Mouse (Mus musculus): ENCODE measurements around the gene Xk. TPM values are rescaled to one million over a fixed set of nuclear protein-coding genes. Genes with fewer than 3 reads are reported as not detected.

The Xk gene
- 1.8 and 2.3 TPM in 2 replicates for polyA plus RNA-seq (2012)

GRCm38 (mm10) chrX:9272460-9273361, at the start of gene Xk:
TSS of gene Xk (plus strand) at chrX:9272756.
- H3K27me3 ChIP-seq (ENCODE audit: control insufficient read depth) = peaks cover 6% of the 10 kb centered on the region
- no peak for TF ChIP-seq TAL1 (IDR thresholded peaks at IDR 0.05; ENCODE audit: low read length)
- TF ChIP-seq GATA1 (IDR thresholded peaks at IDR 0.05; ENCODE audit: low read length) = no peak
- H3K36me3 ChIP-seq (ENCODE audit: control insufficient read depth) = peaks cover 33% of the 10 kb centered on the region
- peaks cover 33% of the 10 kb centered on the region for H3K4me1 ChIP-seq (ENCODE audit: control insufficient read depth)
- peaks cover 8% of the 10 kb centered on the region for H3K9me3 ChIP-seq (ENCODE audit: control insufficient read depth, low read length)
- peak within 1 kb of the TSS; percentile 95 for H3K4me3 ChIP-seq (replicated peaks)

- TF ChIP-seq TAL1 (IDR thresholded peaks at IDR 0.05; ENCODE audit: low read length) (no peak), GATA1 (IDR thresholded peaks at IDR 0.05; ENCODE audit: low read length) (no peak)
- no peaks in the 10 kb centered on the region for H3K27me3 ChIP-seq (ENCODE audit: control insufficient read depth)
- peaks cover 24% of the 10 kb centered on the region for H3K4me1 ChIP-seq (ENCODE audit: control insufficient read depth)
- no peaks in the 10 kb centered on the region for H3K36me3 ChIP-seq (ENCODE audit: control insufficient read depth)
- no peaks in the 10 kb centered on the region for H3K9me3 ChIP-seq (ENCODE audit: control insufficient read depth, low read length)
- H3K4me3 ChIP-seq (replicated peaks) = no peak overlapping the region
Measured at GRCm38 (mm10) chrX:9227105-9227504, 45.5 kb upstream of the Xk start.

- Histone ChIP-seq H3K9me3 (ENCODE audit: control insufficient read depth, low read length) (no peaks in the 10 kb centered on the region), H3K36me3 (ENCODE audit: control insufficient read depth) (peaks cover 9% of the 10 kb centered on the region), H3K27me3 (ENCODE audit: control insufficient read depth) (no peaks in the 10 kb centered on the region), H3K4me1 (ENCODE audit: control insufficient read depth) (peaks cover 43% of the 10 kb centered on the region), H3K4me3 (replicated peaks) (no peak overlapping the region)
- TF ChIP-seq GATA1 (IDR thresholded peaks at IDR 0.05; ENCODE audit: low read length) (no peak), TAL1 (IDR thresholded peaks at IDR 0.05; ENCODE audit: low read length) (no peak)
Measured at GRCm38 (mm10) chrX:9240737-9241591, 31.6 kb upstream of the Xk start.

- Histone ChIP-seq H3K4me1 (ENCODE audit: control insufficient read depth) (peaks cover 65% of the 10 kb centered on the region), H3K4me3 (replicated peaks) (peak overlapping the region; percentile 11), H3K27me3 (ENCODE audit: control insufficient read depth) (no peaks in the 10 kb centered on the region), H3K36me3 (ENCODE audit: control insufficient read depth) (peaks cover 23% of the 10 kb centered on the region), H3K9me3 (ENCODE audit: control insufficient read depth, low read length) (no peaks in the 10 kb centered on the region)
- no peak for TF ChIP-seq GATA1 (IDR thresholded peaks at IDR 0.05; ENCODE audit: low read length)
- no peak for TF ChIP-seq TAL1 (IDR thresholded peaks at IDR 0.05; ENCODE audit: low read length)
Measured at GRCm38 (mm10) chrX:9243381-9243864, 29.1 kb upstream of the Xk start.

GRCm38 (mm10) chrX:9244603-9245336, 27.8 kb upstream of the Xk start:
- Histone ChIP-seq H3K4me3 (replicated peaks) (peak overlapping the region; percentile 44), H3K27me3 (ENCODE audit: control insufficient read depth) (no peaks in the 10 kb centered on the region), H3K9me3 (ENCODE audit: control insufficient read depth, low read length) (no peaks in the 10 kb centered on the region), H3K36me3 (ENCODE audit: control insufficient read depth) (peaks cover 33% of the 10 kb centered on the region), H3K4me1 (ENCODE audit: control insufficient read depth) (peaks cover 74% of the 10 kb centered on the region)
- TF ChIP-seq GATA1 (IDR thresholded peaks at IDR 0.05; ENCODE audit: low read length) (peak; percentile 69), TAL1 (IDR thresholded peaks at IDR 0.05; ENCODE audit: low read length) (peak; percentile 73)

GRCm38 (mm10) chrX:9248911-9249310, 23.6 kb upstream of the Xk start:
- TF ChIP-seq GATA1 (IDR thresholded peaks at IDR 0.05; ENCODE audit: low read length) (no peak), TAL1 (IDR thresholded peaks at IDR 0.05; ENCODE audit: low read length) (no peak)
- no peaks in the 10 kb centered on the region for H3K9me3 ChIP-seq (ENCODE audit: control insufficient read depth, low read length)
- H3K36me3 ChIP-seq (ENCODE audit: control insufficient read depth) = peaks cover 66% of the 10 kb centered on the region
- no peaks in the 10 kb centered on the region for H3K27me3 ChIP-seq (ENCODE audit: control insufficient read depth)
- no peak overlapping the region for H3K4me3 ChIP-seq (replicated peaks)
- H3K4me1 ChIP-seq (ENCODE audit: control insufficient read depth) = peaks cover 68% of the 10 kb centered on the region

GRCm38 (mm10) chrX:9253990-9254389, 18.6 kb upstream of the Xk start:
- no peaks in the 10 kb centered on the region for H3K9me3 ChIP-seq (ENCODE audit: control insufficient read depth, low read length)
- H3K27me3 ChIP-seq (ENCODE audit: control insufficient read depth) = no peaks in the 10 kb centered on the region
- peaks cover 57% of the 10 kb centered on the region for H3K36me3 ChIP-seq (ENCODE audit: control insufficient read depth)
- peaks cover 67% of the 10 kb centered on the region for H3K4me1 ChIP-seq (ENCODE audit: control insufficient read depth)
- peak overlapping the region; percentile 67 for H3K4me3 ChIP-seq (replicated peaks)
- TF ChIP-seq GATA1 (IDR thresholded peaks at IDR 0.05; ENCODE audit: low read length) = no peak
- TF ChIP-seq TAL1 (IDR thresholded peaks at IDR 0.05; ENCODE audit: low read length) = no peak

GRCm38 (mm10) chrX:9254901-9255300, 17.7 kb upstream of the Xk start:
- no peak for TF ChIP-seq GATA1 (IDR thresholded peaks at IDR 0.05; ENCODE audit: low read length)
- TF ChIP-seq TAL1 (IDR thresholded peaks at IDR 0.05; ENCODE audit: low read length) = no peak
- Histone ChIP-seq H3K36me3 (ENCODE audit: control insufficient read depth) (peaks cover 48% of the 10 kb centered on the region), H3K4me1 (ENCODE audit: control insufficient read depth) (peaks cover 63% of the 10 kb centered on the region), H3K9me3 (ENCODE audit: control insufficient read depth, low read length) (no peaks in the 10 kb centered on the region), H3K4me3 (replicated peaks) (peak overlapping the region; percentile 67), H3K27me3 (ENCODE audit: control insufficient read depth) (no peaks in the 10 kb centered on the region)
